Mouse (Mus musculus): Measurements from ENCODE around the gene Mmp13.
"Not testable (repeated sequence)": the region's sequence is repeated elsewhere in the genome, so short reads cannot be mapped to it uniquely, and the experiment has no call there.

The Mmp13 gene

GRCm38 (mm10) chr9:7272214-7272613 lies at the start of gene Mmp13:
Mmp13 (plus strand) TSS chr9:7272514.
- DNase-seq (ENCODE audit: low read depth, low spot score), result no peak

DNA sequence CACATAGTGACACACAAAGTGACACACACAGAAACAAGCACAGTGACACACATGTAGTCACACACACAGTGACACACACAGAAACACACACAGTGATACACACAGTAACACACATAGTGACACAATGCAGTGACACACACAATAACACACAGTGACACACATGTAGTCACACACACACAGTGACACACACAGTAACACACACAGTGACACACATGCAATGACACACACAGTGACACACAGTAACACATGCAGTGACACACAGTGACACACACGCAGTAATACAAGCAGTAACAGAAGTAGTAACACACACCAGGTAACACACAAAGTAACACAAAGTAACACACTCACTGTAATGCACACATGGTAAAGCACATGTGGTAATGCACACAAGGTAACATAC lies 33.7 kb upstream of the Mmp13 start:
- no peak for DNase-seq (ENCODE audit: low read depth, low spot score)

DNA sequence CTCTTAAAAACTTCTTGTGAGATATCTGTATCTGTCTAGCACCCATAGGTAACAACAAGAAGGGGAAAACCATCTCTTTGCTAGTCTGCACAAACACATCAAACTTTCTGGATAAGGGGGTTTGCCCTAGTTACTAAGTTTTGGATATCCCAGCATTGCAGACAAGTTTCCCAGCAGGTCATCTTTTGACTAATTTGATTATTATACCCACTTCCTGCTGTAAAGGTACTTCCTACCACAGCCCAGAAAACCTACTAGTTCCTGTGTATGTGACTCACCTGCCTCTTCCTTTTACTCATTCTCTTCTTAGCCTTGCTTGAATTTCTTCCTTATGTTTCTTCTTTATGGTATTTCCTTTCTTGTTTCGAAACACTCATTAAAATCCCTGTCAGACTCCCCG lies 32.3 kb upstream of the Mmp13 start:
- DNase-seq (ENCODE audit: low read depth, low spot score), result no peak

- DNase-seq (ENCODE audit: low read depth, low spot score), result peak; percentile 24
Measured at GRCm38 (mm10) chr9:7252797-7253654, 19.3 kb upstream of the Mmp13 start.

GRCm38 (mm10) chr9:7261667-7262066 lies 10.6 kb upstream of the Mmp13 start:
- no peak for DNase-seq (ENCODE audit: low read depth, low spot score)

DNA sequence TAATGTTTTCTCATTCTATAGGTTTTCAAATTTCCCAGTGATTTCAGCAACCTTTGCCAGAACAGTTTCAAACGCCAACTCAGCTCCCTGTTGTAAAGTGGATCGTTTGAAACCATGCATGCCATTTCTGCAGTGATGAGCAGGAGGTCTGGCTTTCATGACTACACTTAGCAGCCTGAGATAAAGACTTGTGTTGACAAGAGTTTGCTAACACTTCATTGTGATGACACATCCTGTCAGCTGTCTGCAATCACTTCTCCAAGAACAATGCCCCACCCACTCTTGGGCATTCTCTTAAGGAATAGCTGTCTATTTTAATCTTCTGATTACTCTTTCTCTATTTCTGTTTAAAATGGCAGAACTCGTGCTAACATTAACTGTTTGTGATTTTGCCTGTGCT lies 2.2 kb upstream of the Mmp13 start:
- DNase-seq (ENCODE audit: low read depth, low spot score), result no peak

GRCm38 (mm10) chr9:7282565-7283302 lies 10.4 kb downstream of the Mmp13 start:
- no peak for DNase-seq (ENCODE audit: low read depth, low spot score)

GRCm38 (mm10) chr9:7283303-7283684 lies 11.0 kb downstream of the Mmp13 start:
- DNase-seq (ENCODE audit: low read depth, low spot score), result not testable (repeated sequence)

DNA sequence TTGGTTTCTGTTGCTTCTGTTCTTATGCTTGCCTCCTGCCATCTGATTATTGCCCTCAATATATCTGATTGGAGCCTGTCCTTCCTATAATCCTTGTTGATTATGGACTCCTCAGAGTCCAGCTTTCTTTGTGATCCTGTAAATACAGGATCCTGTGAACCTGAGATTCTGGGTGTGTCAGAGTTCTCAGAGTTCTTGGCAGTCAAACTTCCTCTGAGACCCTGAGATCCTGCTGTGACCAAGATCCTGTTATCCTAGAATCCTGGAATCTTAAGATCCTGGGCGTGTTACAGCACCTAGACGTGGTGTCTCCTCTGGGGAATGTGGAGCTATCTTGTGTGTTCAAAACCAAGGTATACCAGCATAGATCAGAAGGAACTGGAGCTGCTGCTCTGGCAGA lies 17.2 kb downstream of the Mmp13 start:
- peak; percentile 28 for DNase-seq (ENCODE audit: low read depth, low spot score)

DNA sequence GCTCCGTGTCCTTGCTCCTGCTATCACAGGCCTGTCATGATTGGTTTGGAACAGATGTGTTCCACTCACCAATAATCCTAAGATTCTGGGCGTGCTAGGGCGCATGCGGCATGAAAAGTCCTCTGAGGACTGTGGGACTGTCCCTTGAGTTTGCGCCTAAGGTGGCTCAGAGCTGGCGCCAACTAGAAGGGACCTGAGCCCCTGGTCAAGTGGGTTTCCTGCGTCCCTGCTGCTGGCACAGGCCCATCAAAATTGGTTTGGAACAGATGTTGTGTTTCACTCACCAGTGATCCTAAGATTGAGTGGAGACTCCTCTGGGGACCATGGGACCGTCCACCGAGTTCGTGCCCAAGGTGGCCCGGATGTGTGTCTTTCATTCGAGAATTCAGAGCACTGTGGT lies 17.6 kb downstream of the Mmp13 start:
- DNase-seq (ENCODE audit: low read depth, low spot score), result peak; percentile 1

DNA sequence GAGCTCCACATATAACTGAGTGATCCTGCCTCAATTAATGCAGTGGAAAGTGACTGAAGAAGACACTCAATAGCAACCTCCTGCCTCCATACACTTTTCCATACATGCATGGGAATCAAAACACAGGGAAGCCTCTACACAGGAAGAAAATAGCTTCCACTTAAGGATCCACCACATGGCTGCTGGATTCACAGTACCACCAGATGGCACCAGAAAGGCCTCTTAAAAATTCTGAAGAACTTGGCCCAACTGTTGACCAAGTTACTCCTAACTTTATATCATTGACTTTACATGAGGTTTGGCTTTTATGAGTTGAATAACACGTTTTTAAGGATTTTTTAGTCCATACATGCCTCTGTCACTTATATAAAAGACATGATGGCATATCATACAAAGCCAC lies 19.8 kb downstream of the Mmp13 start:
- no peak for DNase-seq (ENCODE audit: low read depth, low spot score)

GRCm38 (mm10) chr9:7331847-7332246 lies 59.5 kb downstream of the Mmp13 start:
- no peak for DNase-seq (ENCODE audit: low read depth, low spot score)

Measured in ZHBTc4 (cell line).